Mouse (Mus musculus) liver, postnatal 0 days (tissue): ENCODE measurements at regions not wholly inside any gene's neighbourhood (a gene's known extent, or its start where the extent isn't known, plus 50 kb on each side); places are given as distances from the start of the nearest gene placed in this dataset.

Experiments used
- ATAC-seq: fragments of 200-750 bp; cut with Nextera tagmentation; 2 replicates; pipeline ENCODE4 v1.8.0; 2017; ENCODE audit warnings: mild to moderate bottlenecking, moderate library complexity
- DNase-seq: peaks from one replicate; pipeline ENCODE4 v3.0.0-alpha.2; 2016
- H3K27ac ChIP-seq: fragments of 300-500 bp; sonication (generic); 2 replicates; pipeline ENCODE4 v1.5.1; 2014; ENCODE audit warnings: antibody characterized with exemption, moderate library complexity, mild to moderate bottlenecking, low read depth
- H3K27me3 ChIP-seq: fragments of 300-500 bp; sonication (generic); 2 replicates; pipeline ENCODE4 v1.6.1; 2014; ENCODE audit warnings: low read length, control low read depth, mixed read lengths; ENCODE audit not compliant: insufficient read depth
- H3K36me3 ChIP-seq: fragments of 300-500 bp; sonication (generic); replicated peaks from 2 replicates; pipeline ENCODE4 v1.6.1; 2014; ENCODE audit warnings: mild to moderate bottlenecking, control low read depth, low read length, moderate library complexity, mixed read lengths; ENCODE audit not compliant: insufficient read depth
- H3K4me1 ChIP-seq: fragments of 300-500 bp; sonication (generic); 2 replicates; pipeline ENCODE4 v1.6.1; 2014; ENCODE audit warnings: antibody characterized with exemption, mild to moderate bottlenecking, control low read depth; ENCODE audit not compliant: insufficient read depth
- H3K4me2 ChIP-seq: fragments of 300-500 bp; sonication (generic); 2 replicates; pipeline ENCODE4 v1.6.1; 2014; ENCODE audit warnings: low read depth, mild to moderate bottlenecking, low read length, moderate library complexity, mixed read lengths
- H3K4me3 ChIP-seq: fragments of 300-500 bp; sonication (generic); 2 replicates; pipeline ENCODE4 v1.5.1; 2014; ENCODE audit warnings: low read depth, low read length
- H3K9ac ChIP-seq: fragments of 300-500 bp; sonication (generic); replicated peaks from 2 replicates; pipeline ENCODE4 v1.6.1; 2014; ENCODE audit warnings: mild to moderate bottlenecking, moderate library complexity
- H3K9me3 ChIP-seq: fragments of 300-500 bp; sonication (generic); 2 replicates; pipeline ENCODE4 v1.6.1; 2016; ENCODE audit warnings: mild to moderate bottlenecking, control low read depth, low read length, mixed read lengths
- CTCF ChIP-seq: sonication (generic); IDR thresholded peaks from 2 replicates; pipeline ENCODE4 v1.5.1; 2016; ENCODE audit warnings: antibody characterized with exemption, low read depth
- EP300 ChIP-seq: IDR thresholded peaks from 2 replicates; pipeline ENCODE4 v1.6.1; 2016; ENCODE audit warnings: antibody characterized with exemption, low read depth, mild to moderate bottlenecking
- WGBS: fragments of 180-500 bp; shearing (Covaris S2); extraction: QIAGEN DNeasy Blood & Tissue Kit; methylation state at CpG from one replicate; pipeline ENCODE4 v1.1.7; 2014; ENCODE audit not compliant: insufficient replicate concordance; 5-methylcytosine and 5-hydroxymethylcytosine counted together

- TF ChIP-seq CTCF (no peak), EP300 (no peak)
- no peak for ATAC-seq
- 80% methylated on average over 6 of the region's 6 CpGs for WGBS
Observed at GRCm38 (mm10) chr4:54118179-54118846, 292.5 kb downstream of the Tmem38b start.

GRCm38 (mm10) chr4:54128717-54129698, 303.2 kb downstream of the Tmem38b start:
- Histone ChIP-seq H3K27ac (no peak overlapping the region), H3K4me2 (no peak overlapping the region), H3K4me1 (no peaks in the 10 kb centered on the region), H3K4me3 (no peak overlapping the region), H3K27me3 (no peaks in the 10 kb centered on the region), H3K9ac (no peak overlapping the region), H3K36me3 (no peaks in the 10 kb centered on the region), H3K9me3 (no peaks in the 10 kb centered on the region)
- ATAC-seq (no peak), DNase-seq (no peak)
- 50% methylated on average over 8 of the region's 8 CpGs for WGBS
- TF ChIP-seq CTCF (no peak), EP300 (no peak)

More at GRCm38 (mm10) chr4:54118179-54118846, 292.5 kb downstream of the Tmem38b start:
- Histone ChIP-seq H3K27ac (no peak overlapping the region), H3K36me3 (no peaks in the 10 kb centered on the region), H3K27me3 (no peaks in the 10 kb centered on the region), H3K4me2 (no peak overlapping the region), H3K9ac (no peak overlapping the region), H3K4me3 (no peak overlapping the region), H3K9me3 (no peaks in the 10 kb centered on the region), H3K4me1 (no peaks in the 10 kb centered on the region)
- no peak for DNase-seq

GRCm38 (mm10) chr4:54156146-54156545, 330.3 kb downstream of the Tmem38b start:
- no peaks in the 10 kb centered on the region for H3K36me3 ChIP-seq
- H3K4me2 ChIP-seq = no peak overlapping the region
- H3K4me3 ChIP-seq = no peak overlapping the region
- DNase-seq = no peak
- no peaks in the 10 kb centered on the region for H3K27me3 ChIP-seq
- 85% methylated on average over 4 of the region's 4 CpGs for WGBS
- TF ChIP-seq EP300 (no peak), CTCF (no peak)
- no peak overlapping the region for H3K27ac ChIP-seq
- no peak for ATAC-seq
- H3K9ac ChIP-seq = no peak overlapping the region
- no peaks in the 10 kb centered on the region for H3K4me1 ChIP-seq
- H3K9me3 ChIP-seq = no peaks in the 10 kb centered on the region

GRCm38 (mm10) chr4:54161337-54161993, 335.6 kb downstream of the Tmem38b start:
- no peaks in the 10 kb centered on the region for H3K4me1 ChIP-seq
- no peaks in the 10 kb centered on the region for H3K36me3 ChIP-seq
- no peak overlapping the region for H3K4me3 ChIP-seq
- no peak overlapping the region for H3K4me2 ChIP-seq
- 82% methylated on average over 9 of the region's 9 CpGs for WGBS
- DNase-seq (no peak), ATAC-seq (no peak)
- H3K27ac ChIP-seq = no peak overlapping the region
- H3K27me3 ChIP-seq = no peaks in the 10 kb centered on the region
- no peak overlapping the region for H3K9ac ChIP-seq
- TF ChIP-seq EP300 (no peak), CTCF (no peak)
- H3K9me3 ChIP-seq = no peaks in the 10 kb centered on the region

- WGBS = 75% methylated on average over 8 of the region's 8 CpGs
- Histone ChIP-seq H3K9me3 (no peaks in the 10 kb centered on the region), H3K9ac (no peak overlapping the region), H3K4me3 (no peak overlapping the region), H3K4me1 (no peaks in the 10 kb centered on the region), H3K4me2 (no peak overlapping the region), H3K27me3 (no peaks in the 10 kb centered on the region), H3K36me3 (no peaks in the 10 kb centered on the region), H3K27ac (no peak overlapping the region)
- DNase-seq (no peak), ATAC-seq (no peak)
- no peak for TF ChIP-seq CTCF
- TF ChIP-seq EP300 = no peak
Observed at GRCm38 (mm10) chr4:54162308-54162707, 336.5 kb downstream of the Tmem38b start.
